Mouse (Mus musculus): ENCODE measurements at regions not wholly inside any gene's neighbourhood (a gene's known extent, or its start where the extent isn't known, plus 50 kb on each side); places are given as distances from the start of the nearest gene placed in this dataset.

GRCm38 (mm10) chr13:107902800-107903149 lies 141.5 kb upstream of the Smim15 start:
- Histone ChIP-seq H3K9me3 (replicated peaks) (no peaks in the 10 kb centered on the region), H3K4me1 (peaks cover 16% of the 10 kb centered on the region), H3K27me3 (no peaks in the 10 kb centered on the region), H3K4me3 (no peak overlapping the region), H3K9ac (no peak overlapping the region), H3K4me2 (replicated peaks) (no peak overlapping the region), H3K27ac (peak overlapping the region; percentile 41; the same call in 1 of the 2 replicates), H3K36me3 (no peaks in the 10 kb centered on the region)
- ATAC-seq (ENCODE audit: low FRiP score): 0 out of 2 replicates have a peak, but pooled peaks have one; percentile 26
- WGBS: 73% methylated on average over 5 of the region's 5 CpGs

GRCm38 (mm10) chr13:107899600-107900229 lies 144.5 kb upstream of the Smim15 start:
- no peak overlapping the region for H3K27ac ChIP-seq
- no peak overlapping the region for H3K4me3 ChIP-seq
- 58% methylated on average over 8 of the region's 8 CpGs for WGBS
- no peaks in the 10 kb centered on the region for H3K27me3 ChIP-seq
- H3K9ac ChIP-seq: no peak overlapping the region
- ATAC-seq (ENCODE audit: low FRiP score): no peak
- H3K9me3 ChIP-seq (replicated peaks): no peaks in the 10 kb centered on the region
- H3K36me3 ChIP-seq: no peaks in the 10 kb centered on the region
- H3K4me2 ChIP-seq (replicated peaks): no peak overlapping the region
- H3K4me1 ChIP-seq: peaks cover 16% of the 10 kb centered on the region

- H3K27me3 ChIP-seq: no peaks in the 10 kb centered on the region
- 63% methylated on average over 1 of the region's 1 CpGs for WGBS
- no peak overlapping the region for H3K9ac ChIP-seq
- H3K9me3 ChIP-seq (replicated peaks): no peaks in the 10 kb centered on the region
- H3K4me1 ChIP-seq: peaks cover 2% of the 10 kb centered on the region; the same call in 1 of the 2 replicates
- no peak overlapping the region for H3K27ac ChIP-seq
- H3K4me3 ChIP-seq: no peak overlapping the region
- no peaks in the 10 kb centered on the region for H3K36me3 ChIP-seq
- ATAC-seq (ENCODE audit: low FRiP score): no peak
- no peak overlapping the region for H3K4me2 ChIP-seq (replicated peaks)
These were observed 146.6 kb upstream of the Smim15 start for GRCm38 (mm10) chr13:107897646-107898045.

GRCm38 (mm10) chr13:107897184-107897583 lies 147.1 kb upstream of the Smim15 start:
- 74% methylated on average over 3 of the region's 3 CpGs for WGBS
- Histone ChIP-seq H3K27me3 (no peaks in the 10 kb centered on the region), H3K36me3 (no peaks in the 10 kb centered on the region), H3K27ac (no peak overlapping the region), H3K9me3 (replicated peaks) (no peaks in the 10 kb centered on the region), H3K4me2 (replicated peaks) (no peak overlapping the region), H3K4me3 (no peak overlapping the region), H3K4me1 (peaks cover 7% of the 10 kb centered on the region), H3K9ac (no peak overlapping the region)
- no peak for ATAC-seq (ENCODE audit: low FRiP score)

- H3K27ac ChIP-seq: no peak overlapping the region
- H3K4me1 ChIP-seq: peaks cover 12% of the 10 kb centered on the region
- no peak for ATAC-seq (ENCODE audit: low FRiP score)
- H3K36me3 ChIP-seq: no peaks in the 10 kb centered on the region
- no peak overlapping the region for H3K4me2 ChIP-seq (replicated peaks)
- no peak overlapping the region for H3K4me3 ChIP-seq
- no peaks in the 10 kb centered on the region for H3K27me3 ChIP-seq
- WGBS: 91% methylated on average over 8 of the region's 8 CpGs
- H3K9ac ChIP-seq: no peak overlapping the region
- H3K9me3 ChIP-seq (replicated peaks): no peaks in the 10 kb centered on the region
These were observed 150.6 kb upstream of the Smim15 start for GRCm38 (mm10) chr13:107893581-107894183.

- H3K27me3 ChIP-seq: no peaks in the 10 kb centered on the region
- H3K4me2 ChIP-seq (replicated peaks): no peak overlapping the region
- H3K9me3 ChIP-seq (replicated peaks): no peaks in the 10 kb centered on the region
- 84% methylated on average over 4 of the region's 4 CpGs for WGBS
- H3K4me3 ChIP-seq: no peak overlapping the region
- H3K4me1 ChIP-seq: peaks cover 12% of the 10 kb centered on the region
- no peaks in the 10 kb centered on the region for H3K36me3 ChIP-seq
- no peak for ATAC-seq (ENCODE audit: low FRiP score)
- no peak overlapping the region for H3K27ac ChIP-seq
- H3K9ac ChIP-seq: no peak overlapping the region
These were observed 151.2 kb upstream of the Smim15 start for GRCm38 (mm10) chr13:107893081-107893480.

- peak overlapping the region; percentile 89 for H3K9ac ChIP-seq
- WGBS: 9% methylated on average over 11 of the region's 11 CpGs
These were observed 152.3 kb upstream of the Smim15 start for GRCm38 (mm10) chr13:107891946-107892345.

GRCm38 (mm10) chr13:107890866-107891821 lies 153.1 kb upstream of the Smim15 start:
- WGBS: under 1% methylated on average over 81 of the region's 95 CpGs
- H3K4me2 ChIP-seq (replicated peaks): peak overlapping the region; percentile 75
- H3K4me3 ChIP-seq: peak overlapping the region; percentile 97
- H3K27ac ChIP-seq: peak overlapping the region; percentile 100
- no peaks in the 10 kb centered on the region for H3K27me3 ChIP-seq
- no peaks in the 10 kb centered on the region for H3K36me3 ChIP-seq
- H3K9me3 ChIP-seq (replicated peaks): no peaks in the 10 kb centered on the region
- peaks cover 24% of the 10 kb centered on the region for H3K4me1 ChIP-seq
- ATAC-seq (ENCODE audit: low FRiP score): no peak
- H3K9ac ChIP-seq: peak overlapping the region; percentile 89

More at GRCm38 (mm10) chr13:107891946-107892345, 152.3 kb upstream of the Smim15 start:
- Histone ChIP-seq H3K36me3 (no peaks in the 10 kb centered on the region), H3K27me3 (no peaks in the 10 kb centered on the region), H3K4me2 (replicated peaks) (peak overlapping the region; percentile 75), H3K4me3 (peak overlapping the region; percentile 97), H3K9me3 (replicated peaks) (no peaks in the 10 kb centered on the region), H3K4me1 (peaks cover 19% of the 10 kb centered on the region), H3K27ac (peak overlapping the region; percentile 100; the same call in 1 of the 2 replicates)
- ATAC-seq (ENCODE audit: low FRiP score): no peak

- H3K9me3 ChIP-seq (replicated peaks): no peaks in the 10 kb centered on the region
- under 1% methylated on average over 69 of the region's 90 CpGs for WGBS
These were observed 154.0 kb upstream of the Smim15 start for GRCm38 (mm10) chr13:107889985-107890865.

GRCm38 (mm10) chr13:107889588-107889984 lies 154.7 kb upstream of the Smim15 start:
- H3K4me2 ChIP-seq (replicated peaks): peak overlapping the region; percentile 43
- peak overlapping the region; percentile 99 for H3K9ac ChIP-seq
- no peaks in the 10 kb centered on the region for H3K36me3 ChIP-seq
- no peaks in the 10 kb centered on the region for H3K27me3 ChIP-seq
- WGBS: under 1% methylated on average over 49 of the region's 66 CpGs
- peak overlapping the region; percentile 99 for H3K27ac ChIP-seq
- no peaks in the 10 kb centered on the region for H3K9me3 ChIP-seq (replicated peaks)
- H3K4me3 ChIP-seq: peak overlapping the region; percentile 97
- no peak for ATAC-seq (ENCODE audit: low FRiP score)
- peaks cover 29% of the 10 kb centered on the region for H3K4me1 ChIP-seq

More at GRCm38 (mm10) chr13:107889985-107890865, 154.0 kb upstream of the Smim15 start:
- Histone ChIP-seq H3K36me3 (no peaks in the 10 kb centered on the region), H3K27ac (peak overlapping the region; percentile 100), H3K4me2 (replicated peaks) (peak overlapping the region; percentile 75), H3K27me3 (no peaks in the 10 kb centered on the region), H3K4me3 (peak overlapping the region; percentile 97), H3K4me1 (peaks cover 24% of the 10 kb centered on the region), H3K9ac (peak overlapping the region; percentile 99)
- ATAC-seq (ENCODE audit: low FRiP score): peak; percentile 95

- no peaks in the 10 kb centered on the region for H3K9me3 ChIP-seq (replicated peaks)
- H3K4me3 ChIP-seq: peak overlapping the region; percentile 97
- peak overlapping the region; percentile 69 for H3K4me2 ChIP-seq (replicated peaks)
- no peaks in the 10 kb centered on the region for H3K27me3 ChIP-seq
- peaks cover 37% of the 10 kb centered on the region for H3K4me1 ChIP-seq
- H3K27ac ChIP-seq: peak overlapping the region; percentile 99
- H3K9ac ChIP-seq: peak overlapping the region; percentile 99
- ATAC-seq (ENCODE audit: low FRiP score): no peak
- no peaks in the 10 kb centered on the region for H3K36me3 ChIP-seq
- WGBS: under 1% methylated on average over 65 of the region's 127 CpGs
These were observed 155.4 kb upstream of the Smim15 start for GRCm38 (mm10) chr13:107888571-107889451.

Measured in hindbrain, embryonic 12.5 days (tissue).